ENCODE assay signal across 19 mouse cellular contexts in the genomic region with DNA sequence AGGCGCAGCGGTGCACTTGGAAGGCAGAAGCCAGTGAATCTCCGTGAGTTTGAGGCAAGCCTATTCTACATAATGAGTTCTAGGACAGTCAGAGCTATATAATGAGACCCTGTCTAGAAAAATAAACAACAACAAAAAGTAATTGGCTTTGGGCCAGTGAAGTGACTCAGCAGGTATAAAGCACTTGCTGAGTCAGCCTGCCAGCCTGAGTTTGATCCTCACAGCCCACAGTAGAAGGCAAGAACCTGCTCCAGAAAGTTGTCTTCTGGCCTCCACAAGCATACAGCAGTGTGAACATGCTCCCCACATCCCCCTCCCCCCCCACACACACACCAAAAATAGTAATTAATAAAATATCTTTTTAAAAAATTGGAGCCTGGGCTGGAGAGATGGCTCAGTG. TPM values are rescaled to one million over a fixed set of nuclear protein-coding genes. Genes with fewer than 3 reads are reported as not detected.
DNase-seq lines count a peak whose midpoint lies in the region; ATAC-seq and TF ChIP-seq lines count a peak whose summit lies in the region.
"Had no signal": no experiment of that assay in that cellular context is flagged by ENCODE, and none has a peak within 500 bp of the region (broad histone marks: within the 10 kb centered on the region; RNA-seq: fewer than 3 reads in every experiment).

No protein-coding gene starts in this region.

- H3K4me2 ChIP-seq in embryonic facial prominence, embryonic 11.5 days (ENCODE audit: low read depth, low read length), result no peak overlapping the region
- no peak overlapping the region for H3K4me2 ChIP-seq in midbrain, embryonic 16.5 days (ENCODE audit: low read length)
- no peak overlapping the region for H3K4me2 ChIP-seq in midbrain, postnatal 0 days (ENCODE audit: low read depth, low read length, poor library complexity, severe bottlenecking)
- H3K4me2 ChIP-seq in forebrain, embryonic 15.5 days (replicated peaks), result no peak overlapping the region
- H3K4me2 ChIP-seq: embryonic facial prominence, embryonic 15.5 days; hindbrain, embryonic 13.5 days; limb, embryonic 13.5 days; neural tube, embryonic 12.5 days had no signal

- H3K9ac ChIP-seq in embryonic facial prominence, embryonic 11.5 days (replicated peaks; ENCODE audit: low read length), result no peak overlapping the region
- H3K9ac ChIP-seq in midbrain, embryonic 16.5 days (ENCODE audit: low read depth, low read length), result no peak overlapping the region
- no peak overlapping the region for H3K9ac ChIP-seq in midbrain, postnatal 0 days (replicated peaks; ENCODE audit: low read length, poor library complexity, severe bottlenecking)
- H3K9ac ChIP-seq in forebrain, embryonic 15.5 days (replicated peaks), result no peak overlapping the region
- H3K9ac ChIP-seq: embryonic facial prominence, embryonic 15.5 days; forebrain, postnatal 0 days; hindbrain, embryonic 13.5 days; limb, embryonic 13.5 days; neural tube, embryonic 12.5 days had no signal

- no peak for TF ChIP-seq CTCF in midbrain, postnatal 0 days (IDR thresholded peaks at IDR 0.05)

- no peak for DNase-seq in embryonic facial prominence, embryonic 11.5 days (ENCODE audit: low spot score)
- no peak for DNase-seq in embryonic facial prominence, embryonic 10.5 days (ENCODE audit: low spot score)
- DNase-seq in midbrain, postnatal 0 days (ENCODE audit: low spot score), result no peak
- DNase-seq in c-Kit-positive CD71-positive TER-119-negative erythroid progenitor cells, embryonic 14.5 days (ENCODE audit: low read depth), result peak; percentile 16
- peak; percentile 3 for DNase-seq in skeletal muscle tissue, adult 2 months (ENCODE audit: low read depth, low spot score)
- DNase-seq in urinary bladder, postnatal 14 days (ENCODE audit: low spot score), result no peak
- DNase-seq: cerebellum, adult 11-12 months; forebrain, postnatal 0 days; gastrocnemius, postnatal 36 days; midbrain, embryonic 14.5 days had no signal

- no peaks in the 10 kb centered on the region for H3K4me1 ChIP-seq in embryonic facial prominence, embryonic 11.5 days (ENCODE audit: control insufficient read depth, insufficient read depth, low read length)
- H3K4me1 ChIP-seq in embryonic facial prominence, embryonic 10.5 days, result no peaks in the 10 kb centered on the region
- H3K4me1 ChIP-seq in midbrain, embryonic 16.5 days (ENCODE audit: control insufficient read depth, insufficient read depth, low read length), result no peaks in the 10 kb centered on the region
- no peaks in the 10 kb centered on the region for H3K4me1 ChIP-seq in midbrain, postnatal 0 days (ENCODE audit: insufficient read depth, low read length)
- H3K4me1 ChIP-seq in forebrain, embryonic 15.5 days, result no peaks in the 10 kb centered on the region
- H3K4me1 ChIP-seq: embryonic facial prominence, embryonic 15.5 days; hindbrain, embryonic 13.5 days; limb, embryonic 13.5 days; neural tube, embryonic 12.5 days had no signal

- WGBS in embryonic facial prominence, embryonic 11.5 days, result 91% methylated on average over 3 of the region's 3 CpGs
- WGBS in embryonic facial prominence, embryonic 10.5 days, result 92% methylated on average over 3 of the region's 3 CpGs
- WGBS in midbrain, embryonic 16.5 days, result 92% methylated on average over 3 of the region's 3 CpGs
- 93% methylated on average over 3 of the region's 3 CpGs for WGBS in midbrain, postnatal 0 days
- 83% methylated on average over 3 of the region's 3 CpGs for WGBS in forebrain, embryonic 15.5 days

- H3K4me3 ChIP-seq in embryonic facial prominence, embryonic 11.5 days (ENCODE audit: low read depth, low read length), result no peak overlapping the region
- H3K4me3 ChIP-seq in embryonic facial prominence, embryonic 10.5 days, result no peak overlapping the region
- no peak overlapping the region for H3K4me3 ChIP-seq in midbrain, embryonic 16.5 days (ENCODE audit: low read depth, low read length)
- H3K4me3 ChIP-seq in midbrain, postnatal 0 days (ENCODE audit: low read depth, low read length), result no peak overlapping the region
- no peak overlapping the region for H3K4me3 ChIP-seq in forebrain, embryonic 15.5 days
- H3K4me3 ChIP-seq: embryonic facial prominence, embryonic 15.5 days; hindbrain, embryonic 13.5 days; left cerebral cortex, adult 2 months; limb, embryonic 13.5 days; neural tube, embryonic 12.5 days had no signal

- 0 out of 2 replicates have a peak, but pooled peaks have one; percentile 48 for ATAC-seq in embryonic facial prominence, embryonic 11.5 days (replicated peaks; ENCODE audit: insufficient number of reproducible peaks, low FRiP score, low TSS enrichment, low read depth)
- 0 out of 2 replicates have a peak, but pooled peaks have one; percentile 28 for ATAC-seq in midbrain, embryonic 16.5 days
- no peak for ATAC-seq in midbrain, postnatal 0 days (ENCODE audit: low FRiP score)
- no peak for ATAC-seq in forebrain, embryonic 15.5 days (replicated peaks)
- ATAC-seq: forebrain, postnatal 0 days; intestine, postnatal 0 days; Patski had no signal

- H3K27ac ChIP-seq in embryonic facial prominence, embryonic 11.5 days (replicated peaks; ENCODE audit: low read depth, low read length), result no peak overlapping the region
- H3K27ac ChIP-seq in embryonic facial prominence, embryonic 10.5 days (replicated peaks), result no peak overlapping the region
- H3K27ac ChIP-seq in midbrain, embryonic 16.5 days (ENCODE audit: low read length), result no peak overlapping the region
- no peak overlapping the region for H3K27ac ChIP-seq in midbrain, postnatal 0 days (ENCODE audit: low read depth, low read length)
- H3K27ac ChIP-seq in forebrain, embryonic 15.5 days (replicated peaks), result no peak overlapping the region
- H3K27ac ChIP-seq: embryonic facial prominence, embryonic 15.5 days; hindbrain, embryonic 13.5 days; left cerebral cortex, adult 2 months; limb, embryonic 13.5 days; neural tube, embryonic 12.5 days had no signal

- H3K9me3 ChIP-seq in embryonic facial prominence, embryonic 11.5 days (replicated peaks; ENCODE audit: control insufficient read depth, low read length), result no peaks in the 10 kb centered on the region
- no peaks in the 10 kb centered on the region for H3K9me3 ChIP-seq in embryonic facial prominence, embryonic 10.5 days
- H3K9me3 ChIP-seq in midbrain, embryonic 16.5 days (replicated peaks; ENCODE audit: control insufficient read depth, low read length, poor library complexity, severe bottlenecking), result no peaks in the 10 kb centered on the region
- no peaks in the 10 kb centered on the region for H3K9me3 ChIP-seq in midbrain, postnatal 0 days (ENCODE audit: low read length)
- no peaks in the 10 kb centered on the region for H3K9me3 ChIP-seq in forebrain, embryonic 15.5 days
- H3K9me3 ChIP-seq: embryonic facial prominence, embryonic 15.5 days; hindbrain, embryonic 13.5 days; limb, embryonic 13.5 days; neural tube, embryonic 12.5 days had no signal

- H3K36me3 ChIP-seq in embryonic facial prominence, embryonic 11.5 days (replicated peaks; ENCODE audit: control insufficient read depth, insufficient read depth, low read depth, low read length), result no peaks in the 10 kb centered on the region
- H3K36me3 ChIP-seq in embryonic facial prominence, embryonic 10.5 days (replicated peaks), result peaks cover 10% of the 10 kb centered on the region; the same call in 1 of the 2 replicates
- no peaks in the 10 kb centered on the region for H3K36me3 ChIP-seq in midbrain, embryonic 16.5 days (ENCODE audit: control insufficient read depth, insufficient read depth, low read length)
- H3K36me3 ChIP-seq in midbrain, postnatal 0 days (ENCODE audit: insufficient read depth, low read length), result no peaks in the 10 kb centered on the region; the same call in 1 of the 2 replicates
- no peaks in the 10 kb centered on the region for H3K36me3 ChIP-seq in forebrain, embryonic 15.5 days
- H3K36me3 ChIP-seq: embryonic facial prominence, embryonic 15.5 days; hindbrain, embryonic 13.5 days; neural tube, embryonic 12.5 days had no signal

- no peaks in the 10 kb centered on the region for H3K27me3 ChIP-seq in embryonic facial prominence, embryonic 11.5 days (ENCODE audit: control insufficient read depth, insufficient read depth, low read length)
- H3K27me3 ChIP-seq in embryonic facial prominence, embryonic 10.5 days (replicated peaks; ENCODE audit: low read depth, poor library complexity, severe bottlenecking), result no peaks in the 10 kb centered on the region
- H3K27me3 ChIP-seq in midbrain, embryonic 16.5 days (ENCODE audit: control insufficient read depth, insufficient read depth, low read depth, low read length), result no peaks in the 10 kb centered on the region
- H3K27me3 ChIP-seq in midbrain, postnatal 0 days (ENCODE audit: insufficient read depth, low read length), result no peaks in the 10 kb centered on the region
- H3K27me3 ChIP-seq in forebrain, embryonic 15.5 days, result no peaks in the 10 kb centered on the region
- H3K27me3 ChIP-seq: embryonic facial prominence, embryonic 15.5 days; hindbrain, embryonic 13.5 days; limb, embryonic 13.5 days; neural tube, embryonic 12.5 days; Patski had no signal

RNA-seq across cellular contexts. Expression of gene Snx27, which starts 45.3 kb away (rescaled TPM):
- 39.3 and 41.6 TPM in 2 replicates for polyA plus RNA-seq in embryonic facial prominence, embryonic 11.5 days (2014; fragmentation: Nextera tagmentation; extraction: Ambion mirVana)
- polyA plus RNA-seq in embryonic facial prominence, embryonic 10.5 days (2016; fragmentation: Nextera tagmentation; extraction: Ambion mirVana), result 39.3 and 40.7 TPM in 2 replicates
- polyA plus RNA-seq in midbrain, embryonic 16.5 days (2015; fragmentation: Nextera tagmentation; extraction: Ambion mirVana), result 91.3 and 94.1 TPM in 2 replicates
- 67.9 and 87.7 TPM in 2 replicates for total RNA-seq in midbrain, postnatal 0 days (2014; rRNA removed)
- 81.7 and 84.4 TPM in 2 replicates for polyA plus RNA-seq in midbrain, postnatal 0 days (2015; fragmentation: Nextera tagmentation; extraction: Ambion mirVana)
- polyA plus RNA-seq in forebrain, embryonic 15.5 days (2015; fragmentation: Nextera tagmentation; extraction: Ambion mirVana), result 81.1 and 86.6 TPM in 2 replicates

RNA-seq across cellular contexts. Expression of gene Riiad1, which starts 57.0 kb away (rescaled TPM):
- 3.0 and 3.4 TPM in 2 replicates for polyA plus RNA-seq in embryonic facial prominence, embryonic 11.5 days (2014; fragmentation: Nextera tagmentation; extraction: Ambion mirVana)
- 1.8 and 3.2 TPM in 2 replicates for polyA plus RNA-seq in embryonic facial prominence, embryonic 10.5 days (2016; fragmentation: Nextera tagmentation; extraction: Ambion mirVana)
- 26.7 and 27.7 TPM in 2 replicates for polyA plus RNA-seq in midbrain, embryonic 16.5 days (2015; fragmentation: Nextera tagmentation; extraction: Ambion mirVana)
- 6.6 and 6.7 TPM in 2 replicates for total RNA-seq in midbrain, postnatal 0 days (2014; rRNA removed)
- polyA plus RNA-seq in midbrain, postnatal 0 days (2015; fragmentation: Nextera tagmentation; extraction: Ambion mirVana), result 19.4 and 23.3 TPM in 2 replicates
- polyA plus RNA-seq in forebrain, embryonic 15.5 days (2015; fragmentation: Nextera tagmentation; extraction: Ambion mirVana), result 14.1 and 18.0 TPM in 2 replicates

RNA-seq across cellular contexts. Expression of gene Celf3, which starts 59.1 kb away (rescaled TPM):
- 29.2 and 32.8 TPM in 2 replicates for polyA plus RNA-seq in embryonic facial prominence, embryonic 11.5 days (2014; fragmentation: Nextera tagmentation; extraction: Ambion mirVana)
- polyA plus RNA-seq in embryonic facial prominence, embryonic 10.5 days (2016; fragmentation: Nextera tagmentation; extraction: Ambion mirVana), result 25.4 and 28.7 TPM in 2 replicates
- 261 and 296 TPM in 2 replicates for polyA plus RNA-seq in midbrain, embryonic 16.5 days (2015; fragmentation: Nextera tagmentation; extraction: Ambion mirVana)
- total RNA-seq in midbrain, postnatal 0 days (2014; rRNA removed), result 203 and 205 TPM in 2 replicates
- 187 and 219 TPM in 2 replicates for polyA plus RNA-seq in midbrain, postnatal 0 days (2015; fragmentation: Nextera tagmentation; extraction: Ambion mirVana)
- polyA plus RNA-seq in forebrain, embryonic 15.5 days (2015; fragmentation: Nextera tagmentation; extraction: Ambion mirVana), result 331 and 337 TPM in 2 replicates
- total RNA-seq: gastrocnemius, postnatal 36 days had no signal

Comparison
In these comparisons a context has a peak if more than half of its experiments do, and no peak if none do; other contexts are left out.
1. ATAC-seq: peak in embryonic facial prominence, embryonic 11.5 days (single experiment) and midbrain, embryonic 16.5 days (single experiment); none in midbrain, postnatal 0 days (single experiment) and forebrain, embryonic 15.5 days (single experiment).
2. DNase-seq: peak in c-Kit-positive CD71-positive TER-119-negative erythroid progenitor cells, embryonic 14.5 days (single experiment) and skeletal muscle tissue, adult 2 months (single experiment); none in embryonic facial prominence, embryonic 11.5 days (single experiment), embryonic facial prominence, embryonic 10.5 days (single experiment), midbrain, postnatal 0 days (single experiment) and urinary bladder, postnatal 14 days (single experiment).